Mouse (Mus musculus): ENCODE results near the gene Cby3.

Cby3 gene

GRCm38 (mm10) chr11:50391272-50391960 lies 37.2 kb downstream of the Cby3 start:
- peaks cover 10% of the 10 kb centered on the region for H3K36me3 ChIP-seq (ENCODE audit: control insufficient read depth, insufficient read depth, low read length, poor library complexity, severe bottlenecking)
- no peak for DNase-seq (ENCODE audit: low read depth, low spot score)
- no peaks in the 10 kb centered on the region for H3K27me3 ChIP-seq (ENCODE audit: control insufficient read depth, insufficient read depth, low read length, poor library complexity, severe bottlenecking)

- Histone ChIP-seq H3K36me3 (ENCODE audit: control insufficient read depth, insufficient read depth, low read length, poor library complexity, severe bottlenecking) (peaks cover 7% of the 10 kb centered on the region), H3K27me3 (ENCODE audit: control insufficient read depth, insufficient read depth, low read length, poor library complexity, severe bottlenecking) (no peaks in the 10 kb centered on the region)
- no peak for DNase-seq (ENCODE audit: low read depth, low spot score)
Observed at GRCm38 (mm10) chr11:50393306-50393705, 39.0 kb downstream of the Cby3 start.

- DNase-seq (ENCODE audit: low read depth, low spot score) = no peak
- Histone ChIP-seq H3K27me3 (ENCODE audit: control insufficient read depth, insufficient read depth, low read length, poor library complexity, severe bottlenecking) (no peaks in the 10 kb centered on the region), H3K36me3 (ENCODE audit: control insufficient read depth, insufficient read depth, low read length, poor library complexity, severe bottlenecking) (peaks cover 9% of the 10 kb centered on the region)
Observed at GRCm38 (mm10) chr11:50394731-50395130, 40.5 kb downstream of the Cby3 start.

- Histone ChIP-seq H3K36me3 (ENCODE audit: control insufficient read depth, insufficient read depth, low read length, poor library complexity, severe bottlenecking) (peaks cover 15% of the 10 kb centered on the region), H3K27me3 (ENCODE audit: control insufficient read depth, insufficient read depth, low read length, poor library complexity, severe bottlenecking) (no peaks in the 10 kb centered on the region)
- DNase-seq (ENCODE audit: low read depth, low spot score) = no peak
Observed at GRCm38 (mm10) chr11:50396766-50397307, 42.6 kb downstream of the Cby3 start.

GRCm38 (mm10) chr11:50397316-50397715 lies 43.1 kb downstream of the Cby3 start:
- no peaks in the 10 kb centered on the region for H3K27me3 ChIP-seq (ENCODE audit: control insufficient read depth, insufficient read depth, low read length, poor library complexity, severe bottlenecking)
- peaks cover 14% of the 10 kb centered on the region for H3K36me3 ChIP-seq (ENCODE audit: control insufficient read depth, insufficient read depth, low read length, poor library complexity, severe bottlenecking)
- no peak for DNase-seq (ENCODE audit: low read depth, low spot score)

GRCm38 (mm10) chr11:50398803-50399202 lies 44.5 kb downstream of the Cby3 start:
- Histone ChIP-seq H3K27me3 (ENCODE audit: control insufficient read depth, insufficient read depth, low read length, poor library complexity, severe bottlenecking) (no peaks in the 10 kb centered on the region), H3K36me3 (ENCODE audit: control insufficient read depth, insufficient read depth, low read length, poor library complexity, severe bottlenecking) (peaks cover 17% of the 10 kb centered on the region)
- no peak for DNase-seq (ENCODE audit: low read depth, low spot score)

- no peak for DNase-seq (ENCODE audit: low read depth, low spot score)
- Histone ChIP-seq H3K36me3 (ENCODE audit: control insufficient read depth, insufficient read depth, low read length, poor library complexity, severe bottlenecking) (peaks cover 14% of the 10 kb centered on the region), H3K27me3 (ENCODE audit: control insufficient read depth, insufficient read depth, low read length, poor library complexity, severe bottlenecking) (no peaks in the 10 kb centered on the region)
Observed at GRCm38 (mm10) chr11:50402481-50402880, 48.2 kb downstream of the Cby3 start.

GRCm38 (mm10) chr11:50403367-50404014 lies 49.2 kb downstream of the Cby3 start:
- H3K27me3 ChIP-seq (ENCODE audit: control insufficient read depth, insufficient read depth, low read length, poor library complexity, severe bottlenecking) = no peaks in the 10 kb centered on the region
- peaks cover 14% of the 10 kb centered on the region for H3K36me3 ChIP-seq (ENCODE audit: control insufficient read depth, insufficient read depth, low read length, poor library complexity, severe bottlenecking)
- no peak for DNase-seq (ENCODE audit: low read depth, low spot score)

GRCm38 (mm10) chr11:50407235-50407634 lies 53.0 kb downstream of the Cby3 start:
- no peak for DNase-seq (ENCODE audit: low read depth, low spot score)
- H3K36me3 ChIP-seq (ENCODE audit: control insufficient read depth, insufficient read depth, low read length, poor library complexity, severe bottlenecking) = peaks cover 10% of the 10 kb centered on the region
- H3K27me3 ChIP-seq (ENCODE audit: control insufficient read depth, insufficient read depth, low read length, poor library complexity, severe bottlenecking) = no peaks in the 10 kb centered on the region

Data from splenic B cell, adult 2 months (primary cell).